Mouse (Mus musculus) adrenal gland, postnatal 4 days (tissue): ENCODE results near the gene Hbq1b. TPM values are rescaled to one million over a fixed set of nuclear protein-coding genes. Genes with fewer than 3 reads are reported as not detected.

Experiments
- DNase-seq, 2 experiments: peaks; one replicate each; pipeline ENCODE4 v3.0.0; 2021 to 2022; ENCODE audit warnings: low spot score in 2 of 2, mixed read lengths in 2 of 2
- total RNA-seq, 2 experiments: library from RNA; stranded (reverse); gene quantifications; 2 replicates each; pipeline ENCODE4 v1.2.3; 2021

Gene Hbq1b
- total RNA-seq, 2 experiments from 2014 or later: 3.9 to 5.3 TPM

- peak; percentile 26 to 27 for DNase-seq
These were observed 13.1 kb downstream of the Hbq1b start, which contains the start of gene Hbq1a for GRCm38 (mm10) chr11:32299865-32300264. Gene Hbq1a (plus strand): TSS chr11:32300069.

DNA sequence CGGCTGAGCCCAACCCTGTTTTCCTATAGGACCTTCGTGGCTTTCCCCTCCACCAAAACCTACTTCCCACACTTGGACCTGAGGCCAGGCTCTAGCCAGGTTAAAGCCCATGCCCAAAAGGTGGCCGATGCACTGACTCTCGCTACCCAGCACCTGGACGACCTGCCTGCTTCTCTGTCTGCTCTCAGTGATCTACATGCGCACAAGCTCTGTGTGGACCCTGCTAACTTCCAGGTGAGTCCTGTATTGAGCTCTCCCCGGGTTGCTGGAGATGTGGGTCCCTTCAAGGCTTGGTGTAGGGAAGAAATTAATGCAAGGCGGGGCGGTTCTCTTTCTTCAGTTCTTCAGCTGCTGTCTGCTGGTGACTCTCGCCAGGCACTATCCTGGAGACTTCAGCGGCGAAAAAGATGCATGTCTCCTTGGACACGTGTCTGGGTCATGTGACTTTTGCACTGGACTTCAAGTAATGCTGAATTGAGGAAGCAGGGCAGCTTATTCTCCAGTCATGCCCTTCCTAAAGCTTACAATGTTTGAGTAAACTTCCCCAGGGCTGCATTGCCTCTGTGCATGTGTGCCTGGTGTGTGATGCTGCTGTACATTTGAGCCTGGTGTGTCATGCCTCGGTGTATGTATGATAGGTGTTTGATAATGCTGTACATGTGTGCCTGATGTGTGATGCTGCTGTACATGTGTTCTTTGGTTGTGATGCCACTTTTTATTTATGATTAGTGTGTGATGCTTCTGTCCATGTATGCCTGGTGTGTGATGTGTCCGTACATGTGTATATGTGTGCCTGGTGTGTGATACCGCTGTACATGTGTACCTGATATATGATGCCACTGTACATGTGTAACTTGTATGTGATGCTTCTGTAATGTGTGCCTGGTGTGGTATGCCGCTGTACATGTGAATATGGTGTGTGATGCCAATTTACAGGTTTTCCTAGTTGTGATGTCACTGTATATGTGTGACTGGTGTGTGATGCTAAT lies 13.8 kb downstream of the Hbq1b start:
- no peak for DNase-seq

DNA sequence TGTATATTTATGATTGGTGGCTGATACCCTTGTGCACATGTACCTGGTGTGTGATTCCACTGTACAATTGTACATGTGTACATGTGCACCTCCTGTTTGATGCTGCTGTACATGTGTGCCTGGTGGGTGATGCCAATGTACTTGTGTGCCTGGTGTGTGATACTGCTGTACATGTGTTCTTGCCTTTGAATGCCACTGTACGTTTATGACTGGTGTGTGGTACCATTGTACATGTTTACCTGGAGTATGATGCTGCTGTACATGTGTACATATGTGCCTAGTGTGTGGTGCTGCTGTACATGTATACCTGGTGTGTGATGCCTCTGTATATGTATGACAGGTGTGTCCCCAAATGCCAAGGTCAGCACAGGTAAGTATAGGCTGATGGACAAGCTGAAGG lies 14.7 kb downstream of the Hbq1b start:
- no peak for DNase-seq

DNA sequence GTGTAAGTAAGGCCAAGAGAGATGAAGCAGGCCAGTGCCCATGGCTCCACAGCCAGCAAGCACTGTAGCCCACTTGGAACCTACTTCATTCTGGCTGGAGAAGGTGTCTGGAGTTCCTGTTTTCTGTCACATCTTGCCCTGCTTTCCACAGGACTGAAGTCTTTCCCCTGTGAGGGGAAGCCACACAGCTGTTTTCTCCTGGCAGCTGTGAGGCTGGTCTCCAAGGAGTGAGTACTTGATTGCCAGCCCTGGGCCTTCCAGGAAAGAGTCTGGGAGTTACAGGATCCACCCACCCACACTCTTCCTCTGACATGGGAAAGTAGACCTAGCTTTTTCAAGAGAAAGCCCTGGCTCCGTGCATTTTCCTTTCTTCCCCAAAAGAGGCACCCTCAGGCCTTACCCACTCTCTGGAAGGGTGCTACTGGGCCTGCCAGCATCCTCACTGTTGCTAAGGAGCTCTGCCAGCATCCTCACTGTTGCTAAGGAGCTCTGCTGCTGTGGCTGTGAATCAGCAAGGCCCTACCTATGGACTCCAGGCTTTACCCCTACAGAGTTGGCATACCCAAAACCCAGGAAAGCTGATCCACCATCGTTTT lies 16.2 kb downstream of the Hbq1b start:
- DNase-seq: no peak

GRCm38 (mm10) chr11:32303455-32303854 lies 16.7 kb downstream of the Hbq1b start:
- DNase-seq: no peak

GRCm38 (mm10) chr11:32307006-32307405 lies 20.2 kb downstream of the Hbq1b start:
- no peak for DNase-seq

DNA sequence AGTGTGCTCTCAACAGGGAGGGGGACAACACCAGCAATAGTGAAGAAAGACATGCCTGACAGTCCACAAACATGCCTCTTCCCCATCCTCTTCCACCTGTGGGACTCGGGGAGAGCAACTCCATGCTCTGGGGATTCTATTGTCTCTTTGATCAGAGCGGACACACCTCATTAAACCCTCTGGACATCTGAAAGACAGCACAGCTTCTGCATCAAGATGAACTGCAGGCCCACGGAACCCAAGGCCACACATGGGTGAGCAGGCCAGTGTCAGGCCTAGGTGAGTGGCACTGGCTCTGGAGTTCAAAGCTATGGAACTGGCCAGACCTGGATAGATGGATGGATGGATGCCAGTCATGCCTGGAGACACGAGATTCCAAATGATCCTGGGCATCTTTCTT lies 22.7 kb downstream of the Hbq1b start:
- no peak for DNase-seq

GRCm38 (mm10) chr11:32309928-32310327 lies 23.2 kb downstream of the Hbq1b start:
- DNase-seq: no peak

DNA sequence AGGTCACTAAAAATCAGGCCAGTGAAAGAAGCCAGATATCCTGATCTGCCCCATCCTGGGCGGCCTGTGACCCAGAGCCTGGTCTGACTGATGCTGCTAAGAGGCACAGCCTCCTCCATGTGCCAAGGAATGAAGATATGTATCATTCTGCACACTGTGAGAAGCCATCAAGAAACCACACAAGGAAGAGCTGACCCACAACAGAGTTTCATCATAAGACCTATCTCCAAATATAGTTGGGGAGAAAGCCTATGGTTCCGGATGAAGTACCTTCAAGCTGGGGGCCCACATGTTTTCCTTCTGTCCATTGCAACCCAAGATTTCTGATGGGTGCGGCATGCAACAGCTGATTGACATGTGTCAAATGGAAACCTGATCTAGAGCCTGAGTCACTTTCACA lies 29.2 kb downstream of the Hbq1b start:
- DNase-seq: no peak

- no peak for DNase-seq
These were observed 33.9 kb downstream of the Hbq1b start for GRCm38 (mm10) chr11:32320507-32321195.

GRCm38 (mm10) chr11:32321196-32321565 lies 34.4 kb downstream of the Hbq1b start:
- DNase-seq: peak; percentile 34 to 48

GRCm38 (mm10) chr11:32324609-32325008 lies 37.8 kb downstream of the Hbq1b start:
- peak; percentile 71 to 72 for DNase-seq

DNA sequence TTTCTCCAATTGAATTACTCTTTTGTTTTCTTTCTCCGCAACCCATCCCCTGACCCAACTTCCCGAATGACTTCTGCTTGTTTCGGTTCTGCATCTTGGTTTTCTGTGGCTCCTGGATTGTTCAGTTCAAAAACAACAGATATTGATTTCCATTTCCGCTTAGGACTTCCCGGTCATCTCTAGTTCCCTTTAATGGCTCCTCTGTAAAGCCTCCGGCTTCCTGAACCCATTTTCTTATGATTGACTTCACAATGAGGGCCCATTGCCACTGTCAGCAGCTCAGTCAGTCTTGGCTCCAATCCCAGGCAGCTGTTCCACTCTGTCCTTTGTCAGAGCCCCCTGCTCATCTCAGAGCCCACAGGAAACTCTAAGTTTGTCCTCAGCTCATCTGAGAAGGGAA lies 44.3 kb downstream of the Hbq1b start:
- DNase-seq: no peak

DNA sequence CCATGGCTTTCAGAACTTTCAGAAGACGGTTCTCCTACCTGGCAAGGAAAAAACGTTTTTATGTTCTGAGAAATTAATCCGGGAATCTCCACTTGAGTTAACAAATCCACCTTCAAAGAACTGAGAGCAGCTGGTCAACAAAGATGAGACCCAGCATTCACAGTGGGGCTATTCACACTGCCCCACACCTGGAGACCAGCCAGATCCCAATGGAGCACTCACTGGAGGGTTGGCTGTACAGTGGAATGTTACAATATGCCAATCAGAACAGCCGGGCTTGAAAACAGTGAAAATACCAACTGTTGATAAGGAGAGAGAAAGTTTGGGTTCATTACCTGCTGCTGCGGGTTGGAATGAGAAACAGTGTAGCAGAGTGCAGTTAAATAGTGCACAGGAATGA lies 45.1 kb downstream of the Hbq1b start:
- no peak for DNase-seq

GRCm38 (mm10) chr11:32333235-32333634 lies 46.5 kb downstream of the Hbq1b start:
- no peak for DNase-seq

GRCm38 (mm10) chr11:32336435-32336907 lies 49.7 kb downstream of the Hbq1b start:
- DNase-seq: no peak

Other genes with a start within 250 kb of the Hbq1b start
- under 1 TPM; 0.17 to 0.40 TPM for gene Il9r, start 86.7 kb upstream of the Hbq1b start, total RNA-seq
- 10 to 100 TPM; 19.5 to 20.2 TPM for gene Snrnp25, start 81.5 kb upstream of the Hbq1b start, total RNA-seq
- 10 to 100 TPM; 43.7 to 47.5 TPM for gene Rhbdf1, start 64.7 kb upstream of the Hbq1b start, total RNA-seq
- 10 to 100 TPM; 38.5 to 40.6 TPM for gene Mpg, start 60.5 kb upstream of the Hbq1b start, total RNA-seq
- 10 to 100 TPM; 73.7 to 77.3 TPM for gene Nprl3, start 19.3 kb upstream of the Hbq1b start, total RNA-seq
- not detected for gene Hba-x, start 10.6 kb upstream of the Hbq1b start, total RNA-seq
- gene Hba-a1, start 3.5 kb upstream of the Hbq1b start, total RNA-seq: 1,000 to 10,000 TPM; 4,498 to 5,274 TPM
- gene Hba-a2, start 9.5 kb downstream of the Hbq1b start, total RNA-seq: 1,000 to 10,000 TPM; 3,034 to 3,470 TPM
- 1 to 10 TPM in 1 of 2 experiments, not detected in 1; 1.5 TPM for gene Hbq1a, start 13.1 kb downstream of the Hbq1b start, total RNA-seq
- gene Sh3pxd2b, start 60.9 kb downstream of the Hbq1b start, total RNA-seq: 10 to 100 TPM; 23.4 to 29.2 TPM
- 10 to 100 TPM; 26.1 to 30.9 TPM for gene Ubtd2, start 168.4 kb downstream of the Hbq1b start, total RNA-seq
- gene Efcab9, start 245.1 kb downstream of the Hbq1b start, total RNA-seq: 1 to 10 TPM in 1 of 2 experiments, under 1 TPM in 1; 0.42 to 1.6 TPM
- gene Stk10, start 246.3 kb downstream of the Hbq1b start, total RNA-seq: 10 to 100 TPM in 1 of 2 experiments, 1 to 10 TPM in 1; 9.0 to 11.5 TPM